Mouse (Mus musculus): ENCODE measurements around the gene Morc3.

Gene Morc3

GRCm38 (mm10) chr16:93831627-93832395 lies at the start of gene Morc3:
Gene Morc3 (plus strand): TSS chr16:93832121.
- in situ Hi-C loops (cut with MboI, MseI), result no loop called here

DNA sequence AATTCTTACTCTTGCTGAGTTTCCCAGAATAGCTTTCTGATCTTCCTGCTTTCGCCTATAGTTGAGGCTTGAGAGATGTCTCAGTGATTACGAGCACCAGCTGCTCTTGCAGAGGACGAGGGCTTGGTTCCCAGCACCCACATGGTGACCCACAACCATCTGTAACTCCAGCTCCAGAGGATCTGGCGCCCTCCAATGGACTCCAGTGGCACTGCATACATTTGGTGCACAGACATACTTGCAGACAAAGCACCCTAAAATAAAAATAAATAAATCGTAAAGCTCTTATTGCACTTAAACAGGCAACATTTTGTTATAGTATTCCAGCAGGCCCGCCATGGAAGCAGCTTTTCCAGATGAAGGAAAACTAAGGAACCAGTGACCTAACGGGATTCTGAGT lies 47.7 kb upstream of the Morc3 start:
- in situ Hi-C loops (cut with MboI, MseI), result loop anchor here in 1 of 2 experiments (25.0 kb wide), 2 partner anchors 1022 to 1253 kb away; no protein-coding TSS in a partner anchor

- in situ Hi-C loops (cut with MboI, MseI), result loop anchor here in 1 of 2 experiments (5.0 to 25.0 kb wide), 3 partner anchors 104 to 1251 kb away; partner anchors contain the start of gene Cbr3
These were observed 46.1 kb upstream of the Morc3 start for GRCm38 (mm10) chr16:93785805-93786204.

DNA sequence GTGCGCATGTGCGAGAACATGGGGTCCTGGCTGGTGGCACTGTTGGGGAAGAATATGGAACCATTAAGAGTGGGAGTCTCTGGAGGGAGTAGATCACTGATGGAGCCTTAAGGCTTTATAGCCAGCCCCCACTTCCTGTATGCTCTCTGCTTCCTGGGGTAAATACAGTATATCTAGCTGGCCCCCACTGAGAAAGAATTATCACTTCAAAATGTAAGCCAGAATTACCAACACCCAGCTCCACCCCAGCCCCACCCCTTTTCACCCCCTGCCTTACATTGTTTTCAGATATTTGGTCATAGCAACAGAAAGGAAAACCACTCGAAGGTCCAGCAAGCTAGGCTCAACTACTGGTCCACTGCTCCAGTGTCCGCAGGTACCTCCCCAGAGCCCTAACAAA lies 43.5 kb upstream of the Morc3 start:
- in situ Hi-C loops (cut with MboI, MseI), result loop anchor here in 1 of 2 experiments (5.0 to 25.0 kb wide), 3 partner anchors 106 to 1249 kb away; partner anchors contain the start of gene Cbr3

GRCm38 (mm10) chr16:93788881-93789280 lies 43.0 kb upstream of the Morc3 start:
- in situ Hi-C loops (cut with MboI, MseI), result loop anchor here in 1 of 2 experiments (5.0 to 25.0 kb wide), 3 partner anchors 107 to 1248 kb away; partner anchors contain the start of gene Cbr3

DNA sequence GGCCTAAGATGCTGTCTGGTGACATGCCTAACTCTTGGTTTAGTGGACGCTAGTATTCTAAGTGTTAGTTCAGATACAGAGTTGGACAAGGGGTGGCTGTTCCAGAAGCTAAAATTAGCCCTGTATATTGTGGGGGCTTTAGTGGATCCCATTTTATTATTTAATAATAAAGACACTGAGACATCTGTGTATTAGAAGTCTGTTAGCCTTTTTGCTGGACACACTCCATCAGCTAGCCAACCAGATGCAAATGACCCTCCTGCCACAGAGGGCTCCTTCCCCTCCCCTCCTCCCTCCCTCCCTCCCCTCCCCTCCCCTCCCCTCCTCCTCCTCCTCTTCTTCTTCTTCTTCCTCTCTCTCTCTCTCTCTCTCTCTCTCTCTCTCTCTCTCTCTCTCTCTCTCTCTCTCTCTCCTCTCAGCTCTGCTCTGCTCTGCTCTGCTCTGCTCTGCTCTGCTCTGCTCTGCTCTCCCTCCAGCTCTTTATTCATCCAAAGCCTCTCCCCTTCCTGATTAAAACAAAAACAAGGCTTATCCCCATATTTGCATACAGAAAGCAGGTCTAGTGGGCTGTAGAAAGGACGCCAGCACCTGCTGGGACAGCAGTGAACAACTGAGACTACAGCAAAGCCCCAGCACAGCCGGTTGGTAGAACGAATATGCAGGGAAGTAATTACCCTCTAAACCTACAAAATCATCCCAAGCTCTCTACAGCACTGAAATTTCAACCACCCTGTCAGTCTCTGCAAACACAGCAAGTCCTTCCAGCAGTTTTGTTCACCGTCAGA lies 41.8 kb upstream of the Morc3 start:
- in situ Hi-C loops (cut with MboI, MseI), result loop anchor here in 1 of 2 experiments (5.0 to 25.0 kb wide), 4 partner anchors 108 to 1247 kb away; partner anchors contain the start of gene Cbr3

GRCm38 (mm10) chr16:93792981-93793630 lies 38.8 kb upstream of the Morc3 start:
- in situ Hi-C loops (cut with MboI, MseI), result loop anchor here in 1 of 2 experiments (10.0 to 25.0 kb wide), 3 partner anchors 678 to 1244 kb away; no protein-coding TSS in a partner anchor

DNA sequence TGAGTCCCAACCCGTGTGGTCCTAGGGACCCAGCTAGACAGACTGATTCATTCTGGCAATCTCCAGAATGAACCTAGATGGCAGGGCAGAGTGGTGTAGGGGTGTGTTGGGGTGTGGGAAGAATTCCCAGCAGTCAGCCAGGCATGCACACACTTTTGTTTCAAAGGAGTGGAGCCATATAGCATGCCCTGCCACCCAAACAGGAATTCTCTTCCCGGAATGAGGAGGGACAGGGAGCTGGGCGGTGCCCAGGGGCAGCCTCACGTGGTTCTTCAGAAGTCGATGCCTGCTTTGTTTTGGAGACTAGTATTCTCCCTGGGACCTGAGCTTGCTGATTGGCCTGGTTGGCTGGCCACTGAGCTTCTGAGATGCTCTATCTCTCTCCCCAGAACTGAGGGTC lies 37.1 kb upstream of the Morc3 start:
- in situ Hi-C loops (cut with MboI, MseI), result loop anchor here in 1 of 2 experiments (10.0 to 25.0 kb wide), 3 partner anchors 680 to 1242 kb away; no protein-coding TSS in a partner anchor

GRCm38 (mm10) chr16:93795391-93795790 lies 36.5 kb upstream of the Morc3 start:
- in situ Hi-C loops (cut with MboI, MseI), result loop anchor here in 1 of 2 experiments (10.0 to 25.0 kb wide), 3 partner anchors 681 to 1242 kb away; no protein-coding TSS in a partner anchor

GRCm38 (mm10) chr16:93797021-93797840 lies 34.7 kb upstream of the Morc3 start:
- in situ Hi-C loops (cut with MboI, MseI), result loop anchor here in 1 of 2 experiments (10.0 to 25.0 kb wide), 3 partner anchors 682 to 1240 kb away; no protein-coding TSS in a partner anchor

DNA sequence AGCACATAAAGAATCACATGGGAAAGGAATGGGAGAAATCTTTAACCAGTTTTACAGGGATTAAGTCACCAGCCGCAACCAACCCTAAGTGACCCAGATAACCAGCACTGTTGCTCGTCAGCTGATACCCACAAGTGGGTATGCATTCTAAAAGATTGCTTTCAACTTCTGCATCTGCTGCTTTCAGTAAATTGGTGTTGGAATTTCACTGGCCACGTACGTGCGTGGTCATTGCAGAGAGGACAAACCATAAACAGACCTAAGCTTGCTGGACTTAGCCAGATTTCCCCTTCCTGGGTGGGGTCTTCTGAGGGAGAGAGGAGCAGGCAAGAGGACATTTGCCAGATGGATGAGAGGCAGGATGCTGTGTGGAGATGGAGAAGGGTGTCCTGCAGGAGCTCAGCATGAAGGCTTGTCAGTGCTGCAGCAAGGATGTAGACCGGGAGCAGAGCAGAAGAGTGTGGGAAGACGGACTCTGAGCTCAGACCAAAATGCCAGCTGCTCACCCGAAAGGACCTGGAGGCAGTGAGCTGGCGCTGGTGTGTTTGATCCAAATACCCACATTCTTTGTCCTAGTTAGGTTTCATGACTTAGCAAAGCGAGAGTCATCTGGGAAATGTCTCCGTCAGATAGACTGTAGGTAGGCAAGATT lies 34.0 kb upstream of the Morc3 start:
- in situ Hi-C loops (cut with MboI, MseI), result loop anchor here in 1 of 2 experiments (10.0 to 25.0 kb wide), 3 partner anchors 683 to 1239 kb away; no protein-coding TSS in a partner anchor

DNA sequence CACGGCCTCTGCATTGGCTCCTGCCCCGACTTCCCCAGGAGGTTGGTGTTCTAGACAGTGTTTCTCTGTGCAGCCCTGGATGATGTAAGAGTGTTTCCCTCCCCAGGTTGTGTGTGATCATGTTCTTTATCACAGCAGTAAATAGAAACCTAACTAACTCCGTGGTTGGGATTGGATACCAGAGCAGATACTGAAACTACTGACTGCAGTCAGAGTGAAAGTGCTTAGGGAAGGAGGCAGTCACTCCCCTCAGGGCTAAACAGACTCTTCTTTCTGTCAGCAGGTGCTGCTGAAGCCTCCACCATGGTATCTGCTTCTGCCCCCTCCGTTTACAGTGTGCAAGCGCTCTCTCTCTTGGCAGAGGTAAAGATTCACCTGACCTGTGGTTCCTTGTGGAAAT lies 33.3 kb upstream of the Morc3 start:
- in situ Hi-C loops (cut with MboI, MseI), result loop anchor here in 1 of 2 experiments (10.0 to 25.0 kb wide), 3 partner anchors 684 to 1239 kb away; no protein-coding TSS in a partner anchor

DNA sequence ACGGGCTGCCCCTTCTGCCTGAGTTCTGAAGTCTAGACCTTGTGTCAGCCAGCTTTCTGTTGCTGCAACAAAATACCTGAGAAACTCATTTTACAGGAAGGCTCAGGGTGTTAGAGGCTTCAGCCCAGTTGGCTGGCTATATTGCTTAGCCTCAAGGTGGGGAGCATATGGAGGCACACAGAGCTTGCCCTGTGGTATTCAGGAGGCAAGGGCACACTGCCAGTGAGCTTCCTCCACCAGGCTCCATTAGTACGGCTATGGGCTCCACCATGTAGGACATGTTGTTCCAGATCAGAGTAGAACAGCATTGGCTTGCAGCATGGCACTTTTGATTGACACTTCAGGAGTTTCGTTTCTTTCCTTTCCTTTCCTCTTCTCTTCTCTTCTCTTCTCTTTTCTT lies 32.9 kb upstream of the Morc3 start:
- in situ Hi-C loops (cut with MboI, MseI), result loop anchor here in 1 of 2 experiments (10.0 to 25.0 kb wide), 3 partner anchors 684 to 1238 kb away; no protein-coding TSS in a partner anchor

DNA sequence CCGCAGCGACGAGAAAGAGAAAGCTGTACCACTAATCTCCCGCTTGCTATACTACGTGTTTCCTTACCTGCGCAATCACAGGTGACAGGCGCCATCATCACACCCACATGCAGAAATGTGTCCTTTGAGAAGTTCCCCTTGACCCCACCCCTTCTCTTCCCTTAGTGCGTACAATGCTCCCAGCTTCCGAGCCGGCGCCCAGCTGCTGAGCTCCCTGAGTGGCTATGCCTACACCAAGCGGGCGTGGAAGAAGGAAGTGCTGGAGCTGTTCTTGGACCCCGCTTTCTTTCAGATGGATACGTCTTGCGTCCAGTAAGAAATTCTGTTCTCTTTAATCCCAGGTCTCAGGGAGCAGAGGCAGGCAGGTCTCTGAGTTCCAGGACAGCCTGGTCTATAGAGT lies 32.0 kb upstream of the Morc3 start:
- in situ Hi-C loops (cut with MboI, MseI), result loop anchor here in 1 of 2 experiments (10.0 to 25.0 kb wide), 3 partner anchors 685 to 1237 kb away; no protein-coding TSS in a partner anchor

GRCm38 (mm10) chr16:93807167-93807566 lies 24.8 kb upstream of the Morc3 start:
- in situ Hi-C loops (cut with MboI, MseI), result no loop called here

GRCm38 (mm10) chr16:93807961-93808554 lies 23.9 kb upstream of the Morc3 start:
- in situ Hi-C loops (cut with MboI, MseI), result no loop called here

GRCm38 (mm10) chr16:93815856-93816736 lies 15.8 kb upstream of the Morc3 start:
- in situ Hi-C loops (cut with MboI, MseI), result no loop called here

- in situ Hi-C loops (cut with MboI, MseI), result no loop called here
These were observed 15.1 kb upstream of the Morc3 start for GRCm38 (mm10) chr16:93816861-93817260.
